Mouse (Mus musculus): ENCODE results near the gene Slc35f3.

DNA sequence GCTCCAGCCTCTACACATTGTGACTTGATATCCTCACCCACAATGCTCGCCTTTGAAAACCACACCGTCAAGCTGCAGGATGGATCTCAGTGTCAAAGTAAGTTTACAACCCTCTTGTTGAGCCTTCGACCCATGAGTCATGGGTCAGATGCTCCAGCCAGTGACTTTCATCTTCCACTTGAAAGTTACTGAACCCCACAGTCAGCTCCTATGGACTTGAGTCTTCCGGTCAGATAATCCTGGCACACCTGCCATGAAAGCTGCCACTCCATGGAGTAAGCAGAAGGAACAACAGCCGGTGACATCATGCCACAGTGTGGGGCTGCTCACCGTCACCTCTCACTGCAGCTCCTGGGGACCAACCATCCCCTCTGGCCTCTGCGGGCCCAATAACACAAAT lies 82.9 kb downstream of the Slc35f3 start:
- TF ChIP-seq POLR2A (IDR thresholded peaks at IDR 0.05; ENCODE audit: borderline replicate concordance, low read depth, low read length) = no peak
- TF ChIP-seq CTCF (IDR thresholded peaks at IDR 0.05; ENCODE audit: low read depth, low read length) = no peak
